Mouse (Mus musculus): Measurements from ENCODE around the gene Tns3. TPM values are rescaled to one million over a fixed set of nuclear protein-coding genes. Genes with fewer than 3 reads are reported as not detected.

The Tns3 gene
- polyA plus RNA-seq, 1 experiment from 2014 or later = 10.5 TPM

DNA sequence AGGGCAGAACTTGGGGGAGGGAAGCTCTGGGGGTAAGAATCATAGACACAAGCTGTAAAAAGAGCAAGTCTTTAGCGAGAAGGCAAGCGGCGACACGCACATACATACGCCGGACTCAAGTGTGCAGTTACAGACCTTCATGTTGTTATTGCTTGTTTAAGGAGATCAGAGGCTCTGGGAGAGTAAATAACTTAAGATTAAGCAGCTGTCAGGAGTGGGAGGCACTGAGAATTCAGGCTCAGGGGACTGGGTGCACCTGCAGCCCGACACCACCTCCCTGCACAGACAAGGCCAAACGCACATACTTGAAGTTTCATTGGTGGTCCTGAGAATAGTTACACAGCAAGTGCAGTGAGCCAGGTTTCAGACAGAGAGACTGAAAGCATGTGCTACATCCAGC is 169.3 kb downstream of the Tns3 start:
- WGBS = 74% methylated on average over 8 of the region's 8 CpGs
- ATAC-seq = no peak

GRCm38 (mm10) chr11:8493931-8494490 is 170.3 kb downstream of the Tns3 start:
- peaks cover 10% of the 10 kb centered on the region for H3K4me1 ChIP-seq (replicated peaks; ENCODE audit: control insufficient read depth, insufficient read depth, low read length)
- WGBS = 71% methylated on average over 8 of the region's 8 CpGs
- no peak for TF ChIP-seq CTCF (IDR thresholded peaks at IDR 0.05; ENCODE audit: low read depth)
- no peak overlapping the region for H3K4me3 ChIP-seq (ENCODE audit: low read depth, low read length)
- H3K27ac ChIP-seq (ENCODE audit: low read depth, low read length) = no peak overlapping the region
- H3K27me3 ChIP-seq (replicated peaks; ENCODE audit: control insufficient read depth, insufficient read depth, low read length) = no peaks in the 10 kb centered on the region
- peaks cover 45% of the 10 kb centered on the region for H3K36me3 ChIP-seq (ENCODE audit: control insufficient read depth, insufficient read depth)
- no peak overlapping the region for H3K9ac ChIP-seq (ENCODE audit: low read depth, low read length)
- ATAC-seq = no peak
- H3K4me2 ChIP-seq (replicated peaks; ENCODE audit: low read depth) = no peak overlapping the region
- H3K9me3 ChIP-seq (ENCODE audit: control insufficient read depth) = no peaks in the 10 kb centered on the region

More for the DNA sequence above, 169.3 kb downstream of the Tns3 start:
- Histone ChIP-seq H3K27ac (ENCODE audit: low read depth, low read length) (no peak overlapping the region), H3K9ac (ENCODE audit: low read depth, low read length) (no peak overlapping the region), H3K4me2 (replicated peaks; ENCODE audit: low read depth) (no peak overlapping the region), H3K36me3 (ENCODE audit: control insufficient read depth, insufficient read depth) (peaks cover 39% of the 10 kb centered on the region), H3K4me3 (ENCODE audit: low read depth, low read length) (no peak overlapping the region), H3K4me1 (replicated peaks; ENCODE audit: control insufficient read depth, insufficient read depth, low read length) (peaks cover 10% of the 10 kb centered on the region), H3K9me3 (ENCODE audit: control insufficient read depth) (no peaks in the 10 kb centered on the region), H3K27me3 (replicated peaks; ENCODE audit: control insufficient read depth, insufficient read depth, low read length) (no peaks in the 10 kb centered on the region)
- no peak for TF ChIP-seq CTCF (IDR thresholded peaks at IDR 0.05; ENCODE audit: low read depth)

GRCm38 (mm10) chr11:8492332-8492731 is 172.0 kb downstream of the Tns3 start:
- no peak overlapping the region for H3K4me2 ChIP-seq (replicated peaks; ENCODE audit: low read depth)
- H3K9me3 ChIP-seq (ENCODE audit: control insufficient read depth) = no peaks in the 10 kb centered on the region
- H3K36me3 ChIP-seq (ENCODE audit: control insufficient read depth, insufficient read depth) = peaks cover 50% of the 10 kb centered on the region
- TF ChIP-seq CTCF (IDR thresholded peaks at IDR 0.05; ENCODE audit: low read depth) = no peak
- H3K4me3 ChIP-seq (ENCODE audit: low read depth, low read length) = no peak overlapping the region
- no peak overlapping the region for H3K9ac ChIP-seq (ENCODE audit: low read depth, low read length)
- H3K4me1 ChIP-seq (replicated peaks; ENCODE audit: control insufficient read depth, insufficient read depth, low read length) = peaks cover 4% of the 10 kb centered on the region; the same call in 1 of the 2 replicates
- H3K27ac ChIP-seq (ENCODE audit: low read depth, low read length) = no peak overlapping the region
- H3K27me3 ChIP-seq (replicated peaks; ENCODE audit: control insufficient read depth, insufficient read depth, low read length) = no peaks in the 10 kb centered on the region
- ATAC-seq = no peak
- whole genome bisulfite sequencing = 95% methylated on average over 10 of the region's 10 CpGs

DNA sequence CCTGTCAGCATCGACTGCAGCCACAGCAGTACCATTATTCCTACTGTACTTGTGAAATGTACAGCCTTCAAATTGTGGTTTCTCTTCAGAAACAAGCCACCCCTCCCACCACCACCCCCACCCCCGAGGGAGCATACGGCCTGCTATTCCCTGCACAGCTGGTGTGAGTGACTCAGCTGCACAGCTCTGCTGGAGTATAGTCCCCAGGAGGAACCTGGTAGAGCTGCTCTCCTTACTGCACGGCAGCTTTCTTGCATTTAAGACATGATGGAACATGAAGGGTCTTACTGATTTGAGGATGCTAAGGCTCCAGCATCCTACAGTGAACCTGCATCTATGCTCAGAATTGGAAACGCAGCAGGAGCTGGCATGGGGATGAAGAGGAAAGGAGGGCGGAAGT is 176.1 kb downstream of the Tns3 start:
- Histone ChIP-seq H3K4me2 (replicated peaks; ENCODE audit: low read depth) (no peak overlapping the region), H3K9ac (ENCODE audit: low read depth, low read length) (no peak overlapping the region), H3K27ac (ENCODE audit: low read depth, low read length) (no peak overlapping the region), H3K27me3 (replicated peaks; ENCODE audit: control insufficient read depth, insufficient read depth, low read length) (no peaks in the 10 kb centered on the region), H3K4me3 (ENCODE audit: low read depth, low read length) (no peak overlapping the region), H3K36me3 (ENCODE audit: control insufficient read depth, insufficient read depth) (peaks cover 65% of the 10 kb centered on the region), H3K4me1 (replicated peaks; ENCODE audit: control insufficient read depth, insufficient read depth, low read length) (0 out of 2 replicates have a peak, but pooled peaks cover 2% of the 10 kb centered on the region), H3K9me3 (ENCODE audit: control insufficient read depth) (no peaks in the 10 kb centered on the region)
- ATAC-seq = no peak
- TF ChIP-seq CTCF (IDR thresholded peaks at IDR 0.05; ENCODE audit: low read depth) = no peak
- 76% methylated on average over 6 of the region's 6 CpGs for WGBS

GRCm38 (mm10) chr11:8486552-8486951 is 177.8 kb downstream of the Tns3 start:
- no peak for ATAC-seq
- 0 out of 2 replicates have a peak, but pooled peaks cover 2% of the 10 kb centered on the region for H3K4me1 ChIP-seq (replicated peaks; ENCODE audit: control insufficient read depth, insufficient read depth, low read length)
- H3K36me3 ChIP-seq (ENCODE audit: control insufficient read depth, insufficient read depth) = peaks cover 48% of the 10 kb centered on the region
- no peak overlapping the region for H3K4me3 ChIP-seq (ENCODE audit: low read depth, low read length)
- no peak overlapping the region for H3K4me2 ChIP-seq (replicated peaks; ENCODE audit: low read depth)
- 89% methylated on average over 4 of the region's 4 CpGs for WGBS
- no peak for TF ChIP-seq CTCF (IDR thresholded peaks at IDR 0.05; ENCODE audit: low read depth)
- no peak overlapping the region for H3K9ac ChIP-seq (ENCODE audit: low read depth, low read length)
- no peaks in the 10 kb centered on the region for H3K27me3 ChIP-seq (replicated peaks; ENCODE audit: control insufficient read depth, insufficient read depth, low read length)
- H3K27ac ChIP-seq (ENCODE audit: low read depth, low read length) = no peak overlapping the region
- H3K9me3 ChIP-seq (ENCODE audit: control insufficient read depth) = no peaks in the 10 kb centered on the region

DNA sequence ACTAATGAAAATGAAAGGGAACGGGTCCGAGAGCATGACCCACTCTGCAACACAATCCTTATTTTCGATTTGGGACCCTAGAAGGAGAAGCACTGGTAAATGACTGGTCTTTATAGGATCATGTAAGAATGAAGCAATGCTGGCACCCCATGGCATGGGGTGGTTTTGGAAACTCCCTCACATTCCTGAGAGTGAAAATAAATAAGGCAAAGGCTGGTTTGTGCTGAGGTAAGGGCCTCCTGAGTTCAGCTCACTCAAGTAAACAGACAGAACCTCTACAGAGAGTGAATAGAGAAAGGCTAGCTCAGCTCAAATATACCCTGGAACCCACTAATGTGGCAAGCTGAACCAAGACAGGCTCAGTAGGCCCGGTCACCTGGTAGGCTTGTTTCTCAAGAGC is 179.8 kb downstream of the Tns3 start:
- TF ChIP-seq CTCF (IDR thresholded peaks at IDR 0.05; ENCODE audit: low read depth) = no peak
- no peaks in the 10 kb centered on the region for H3K9me3 ChIP-seq (ENCODE audit: control insufficient read depth)
- H3K27ac ChIP-seq (ENCODE audit: low read depth, low read length) = no peak overlapping the region
- no peak overlapping the region for H3K9ac ChIP-seq (ENCODE audit: low read depth, low read length)
- no peak for ATAC-seq
- no peak overlapping the region for H3K4me2 ChIP-seq (replicated peaks; ENCODE audit: low read depth)
- WGBS = 84% methylated on average over 4 of the region's 4 CpGs
- 0 out of 2 replicates have a peak, but pooled peaks cover 2% of the 10 kb centered on the region for H3K4me1 ChIP-seq (replicated peaks; ENCODE audit: control insufficient read depth, insufficient read depth, low read length)
- no peaks in the 10 kb centered on the region for H3K27me3 ChIP-seq (replicated peaks; ENCODE audit: control insufficient read depth, insufficient read depth, low read length)
- peaks cover 33% of the 10 kb centered on the region; the same call in 1 of the 2 replicates for H3K36me3 ChIP-seq (ENCODE audit: control insufficient read depth, insufficient read depth)
- no peak overlapping the region for H3K4me3 ChIP-seq (ENCODE audit: low read depth, low read length)

Measured in intestine, postnatal 0 days (tissue).